Mouse (Mus musculus) gastrocnemius, adult 18-20 months (tissue): ENCODE measurements around the gene Camsap2. TPM values are rescaled to one million over a fixed set of nuclear protein-coding genes. Genes with fewer than 3 reads are reported as not detected.

Source experiments
- DNase-seq: peaks from one replicate; pipeline ENCODE4 v3.0.0; 2021; ENCODE audit warnings: low spot score
- long read RNA-seq, 2 experiments: library from polyadenylated mRNA; stranded (forward); transcript quantifications; one replicate each; pipeline ENCODE4 v2.0.0; 2021
- total RNA-seq, 2 experiments: library from RNA; stranded (reverse); gene quantifications; 2 replicates each; pipeline ENCODE4 v1.2.3; 2021

Gene Camsap2
- total RNA-seq, result 10 to 100 TPM in 1 of 2 experiments, 1 to 10 TPM in 1; 9.0 to 10.0 TPM
- long read RNA-seq, experiment 1, full-length matches to known transcripts, result 2 of 4 reads
- long read RNA-seq, experiment 1, partial matches to known transcripts, result 1 of 4 reads
- long read RNA-seq, experiment 1, other reads (novel, unspliced or antisense), result 1 of 4 reads
- long read RNA-seq, experiment 2, partial matches to known transcripts, result 0 of 3 reads
- long read RNA-seq, experiment 2, other reads (novel, unspliced or antisense), result 3 of 3 reads

GRCm38 (mm10) chr1:136345454-136346372 lies at the start of gene Camsap2:
Gene Camsap2, minus strand, starts transcription at chr1:136346104.
- peak; percentile 94 for DNase-seq

GRCm38 (mm10) chr1:136395073-136395472 lies 49.2 kb upstream of the Camsap2 start:
- no peak for DNase-seq

- peak; percentile 34 for DNase-seq
Observed at GRCm38 (mm10) chr1:136394506-136394905, 48.6 kb upstream of the Camsap2 start.

GRCm38 (mm10) chr1:136386914-136387313 lies 41.0 kb upstream of the Camsap2 start:
- DNase-seq, result no peak

- peak; percentile 14 for DNase-seq
Observed at GRCm38 (mm10) chr1:136381583-136381982, 35.7 kb upstream of the Camsap2 start.

- DNase-seq, result no peak
Observed at GRCm38 (mm10) chr1:136381169-136381568, 35.3 kb upstream of the Camsap2 start.

- DNase-seq, result no peak
Observed at GRCm38 (mm10) chr1:136380606-136381005, 34.7 kb upstream of the Camsap2 start.

- no peak for DNase-seq
Observed at GRCm38 (mm10) chr1:136380161-136380560, 34.3 kb upstream of the Camsap2 start.

- no peak for DNase-seq
Observed at GRCm38 (mm10) chr1:136379261-136379660, 33.4 kb upstream of the Camsap2 start.

GRCm38 (mm10) chr1:136365986-136366385 lies 20.1 kb upstream of the Camsap2 start:
- DNase-seq, result no peak

- peak; percentile 68 for DNase-seq
Observed at GRCm38 (mm10) chr1:136364711-136365110, 18.8 kb upstream of the Camsap2 start.

- no peak for DNase-seq
Observed at GRCm38 (mm10) chr1:136363035-136363434, 17.1 kb upstream of the Camsap2 start.

- DNase-seq, result no peak
Observed at GRCm38 (mm10) chr1:136362567-136362966, 16.7 kb upstream of the Camsap2 start.

- no peak for DNase-seq
Observed at GRCm38 (mm10) chr1:136361373-136361772, 15.5 kb upstream of the Camsap2 start.

- no peak for DNase-seq
Observed at GRCm38 (mm10) chr1:136360909-136361308, 15.0 kb upstream of the Camsap2 start.

GRCm38 (mm10) chr1:136358841-136359360 lies 13.0 kb upstream of the Camsap2 start:
- DNase-seq, result no peak

GRCm38 (mm10) chr1:136355651-136356050 lies 9.7 kb upstream of the Camsap2 start:
- no peak for DNase-seq

GRCm38 (mm10) chr1:136350699-136351200 lies 4.8 kb upstream of the Camsap2 start:
- no peak for DNase-seq

- no peak for DNase-seq
Observed at GRCm38 (mm10) chr1:136348137-136348536, 2.2 kb upstream of the Camsap2 start.

- DNase-seq, result no peak
Observed at GRCm38 (mm10) chr1:136347140-136347539, 1.2 kb upstream of the Camsap2 start.

GRCm38 (mm10) chr1:136346373-136347035 lies 600 bp upstream of the Camsap2 start:
- DNase-seq, result no peak
